Mouse (Mus musculus) hindbrain, embryonic 14.5 days (tissue): ENCODE measurements around the gene Tet2. TPM values are rescaled to one million over a fixed set of nuclear protein-coding genes. Genes with fewer than 3 reads are reported as not detected.

ENCODE experiments used
- ATAC-seq: fragments of 200-750 bp; cut with Nextera tagmentation; 2 replicates; pipeline ENCODE4 v1.8.0; 2017; ENCODE audit warnings: moderate number of reproducible peaks, mild to moderate bottlenecking, moderate TSS enrichment, moderate library complexity; ENCODE audit not compliant: low FRiP score
- DNase-seq: peaks from one replicate; pipeline ENCODE4 v3.0.0-alpha.2; 2015; ENCODE audit warnings: low spot score
- H3K27ac ChIP-seq: fragments of 300-500 bp; sonication (generic); 2 replicates; pipeline ENCODE4 v1.5.1; 2014; ENCODE audit warnings: mild to moderate bottlenecking, moderate library complexity
- H3K27me3 ChIP-seq: fragments of 300-500 bp; sonication (generic); 2 replicates; pipeline ENCODE4 v1.6.1; 2014; ENCODE audit warnings: mild to moderate bottlenecking, low read length, mixed read lengths; ENCODE audit not compliant: control insufficient read depth, insufficient read depth
- H3K36me3 ChIP-seq: fragments of 300-500 bp; sonication (generic); replicated peaks from 2 replicates; pipeline ENCODE4 v1.6.1; 2014; ENCODE audit not compliant: control insufficient read depth, insufficient read depth
- H3K4me1 ChIP-seq: fragments of 300-500 bp; sonication (generic); replicated peaks from 2 replicates; pipeline ENCODE4 v1.6.1; 2014; ENCODE audit warnings: antibody characterized with exemption, low read length, mixed read lengths; ENCODE audit not compliant: control insufficient read depth, insufficient read depth
- H3K4me2 ChIP-seq: fragments of 300-500 bp; sonication (generic); replicated peaks from 2 replicates; pipeline ENCODE4 v1.6.1; 2014; ENCODE audit warnings: mild to moderate bottlenecking, moderate library complexity
- H3K4me3 ChIP-seq: fragments of 300-500 bp; sonication (generic); replicated peaks from 2 replicates; pipeline ENCODE4 v1.5.1; 2014; ENCODE audit warnings: mild to moderate bottlenecking, low read length
- H3K9ac ChIP-seq: fragments of 300-500 bp; sonication (generic); 2 replicates; pipeline ENCODE4 v1.6.1; 2014
- H3K9me3 ChIP-seq: fragments of 300-500 bp; sonication (generic); 2 replicates; pipeline ENCODE4 v1.6.1; 2016; ENCODE audit warnings: low read length; ENCODE audit not compliant: control insufficient read depth
- WGBS: fragments of 180-500 bp; shearing (Covaris S2); extraction: QIAGEN DNeasy Blood & Tissue Kit; methylation state at CpG from one replicate; pipeline ENCODE4 v1.1.7; 2014; 5-methylcytosine and 5-hydroxymethylcytosine counted together
- microRNA-seq: library from miRNA; unstranded; fragments of <30 nt; microRNA quantifications from one replicate; pipeline ENCODE4, GENCODE M21; 2016
- polyA plus RNA-seq: library from polyadenylated mRNA; unstranded; fragments of >200 nt; fragmentation: Nextera tagmentation; extraction: Ambion mirVana; gene quantifications from 2 replicates; pipeline ENCODE4 v1.2.1, GENCODE M21; 2014

Gene Tet2
- polyA plus RNA-seq, 1 experiment from 2014 or later = 20.0 TPM

- no peak overlapping the region for H3K9ac ChIP-seq
- WGBS = 88% methylated on average over 4 of the region's 4 CpGs
Observed at GRCm38 (mm10) chr3:133414747-133415146, 130.2 kb downstream of the Tet2 start.

More at GRCm38 (mm10) chr3:133414747-133415146, 130.2 kb downstream of the Tet2 start:
- Histone ChIP-seq H3K27me3 (no peaks in the 10 kb centered on the region), H3K9me3 (no peaks in the 10 kb centered on the region), H3K4me1 (no peaks in the 10 kb centered on the region), H3K27ac (no peak overlapping the region), H3K4me3 (no peak overlapping the region), H3K36me3 (no peaks in the 10 kb centered on the region), H3K4me2 (no peak overlapping the region)
- ATAC-seq (no peak), DNase-seq (no peak)

Small RNA genes lying within 50 kb of the gene (microRNA-seq; reads per million reads assigned to microRNA genes)
- gene Gm25042 = not detected

Other genes with a start within 250 kb of the Tet2 start
- 78.2 and 80.1 TPM in 2 replicates for gene Ppa2, start 235.0 kb downstream of the Tet2 start, polyA plus RNA-seq